Mouse (Mus musculus): ENCODE measurements at regions not wholly inside any gene's neighbourhood (a gene's known extent, or its start where the extent isn't known, plus 50 kb on each side); places are given as distances from the start of the nearest gene placed in this dataset.

DNA sequence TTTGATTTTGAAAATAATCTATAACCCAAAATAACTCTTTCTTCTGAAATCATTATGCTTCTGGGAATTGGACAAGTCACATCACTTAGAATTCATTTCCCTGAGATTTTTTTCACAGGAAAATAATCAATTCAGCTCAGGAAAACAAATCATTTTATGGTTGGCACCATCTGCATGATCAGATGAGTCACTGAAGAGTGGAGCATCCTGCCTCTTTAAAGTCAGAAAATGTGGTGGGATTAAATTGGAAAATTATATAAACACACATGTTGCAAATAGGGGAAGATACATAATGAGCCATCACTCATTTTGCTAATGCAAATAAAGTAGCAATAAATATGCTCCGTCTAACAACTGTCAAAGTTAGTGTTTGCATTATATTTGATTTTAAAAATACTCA is 93.6 kb upstream of the Tmeff2 start:
- DNase-seq (ENCODE audit: low spot score) (no peak), ATAC-seq (replicated peaks; ENCODE audit: low FRiP score, low TSS enrichment, low read depth) (no peak)
- no peaks in the 10 kb centered on the region for H3K27me3 ChIP-seq (replicated peaks; ENCODE audit: control insufficient read depth, insufficient read depth, low read length)
- H3K4me2 ChIP-seq (ENCODE audit: low read length): no peak overlapping the region
- H3K9me3 ChIP-seq (ENCODE audit: control insufficient read depth, low read length): no peaks in the 10 kb centered on the region
- H3K9ac ChIP-seq (ENCODE audit: low read length): no peak overlapping the region
- H3K36me3 ChIP-seq (ENCODE audit: control insufficient read depth, insufficient read depth, low read length): no peaks in the 10 kb centered on the region
- H3K4me1 ChIP-seq (replicated peaks; ENCODE audit: control insufficient read depth, insufficient read depth, low read length): no peaks in the 10 kb centered on the region
- WGBS: 64% methylated on average over 1 of the region's 1 CpGs
- no peak overlapping the region for H3K4me3 ChIP-seq (ENCODE audit: low read depth, low read length)
- H3K27ac ChIP-seq (ENCODE audit: low read depth): no peak overlapping the region

DNA sequence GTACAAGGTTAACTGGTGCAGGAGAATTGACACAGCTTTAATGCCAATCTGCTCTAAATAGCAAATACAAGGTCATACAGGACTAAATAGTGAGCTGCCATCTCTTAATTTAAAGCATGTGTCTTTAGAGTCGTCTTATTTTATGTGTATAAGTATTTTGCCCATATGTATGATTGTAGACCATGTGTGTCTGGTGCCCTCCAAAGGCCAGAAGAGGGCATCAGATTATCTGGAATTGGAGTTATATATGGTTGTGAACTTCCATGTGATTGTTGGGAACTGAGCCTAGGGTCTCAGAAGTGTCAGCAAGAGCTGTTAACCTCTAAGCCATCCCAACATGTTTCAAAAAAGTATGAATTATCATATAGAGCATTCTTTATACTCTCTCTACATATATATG is 68.8 kb upstream of the Tmeff2 start:
- Histone ChIP-seq H3K4me1 (replicated peaks; ENCODE audit: control insufficient read depth, insufficient read depth, low read length) (no peaks in the 10 kb centered on the region), H3K4me3 (ENCODE audit: low read depth, low read length) (no peak overlapping the region), H3K36me3 (ENCODE audit: control insufficient read depth, insufficient read depth, low read length) (no peaks in the 10 kb centered on the region), H3K9ac (ENCODE audit: low read length) (no peak overlapping the region), H3K4me2 (ENCODE audit: low read length) (no peak overlapping the region), H3K27me3 (replicated peaks; ENCODE audit: control insufficient read depth, insufficient read depth, low read length) (no peaks in the 10 kb centered on the region), H3K27ac (ENCODE audit: low read depth) (no peak overlapping the region), H3K9me3 (ENCODE audit: control insufficient read depth, low read length) (no peaks in the 10 kb centered on the region)
- no peak for DNase-seq (ENCODE audit: low spot score)
- ATAC-seq (replicated peaks; ENCODE audit: low FRiP score, low TSS enrichment, low read depth): no peak
- WGBS: 57% methylated on average over 1 of the region's 1 CpGs

DNA sequence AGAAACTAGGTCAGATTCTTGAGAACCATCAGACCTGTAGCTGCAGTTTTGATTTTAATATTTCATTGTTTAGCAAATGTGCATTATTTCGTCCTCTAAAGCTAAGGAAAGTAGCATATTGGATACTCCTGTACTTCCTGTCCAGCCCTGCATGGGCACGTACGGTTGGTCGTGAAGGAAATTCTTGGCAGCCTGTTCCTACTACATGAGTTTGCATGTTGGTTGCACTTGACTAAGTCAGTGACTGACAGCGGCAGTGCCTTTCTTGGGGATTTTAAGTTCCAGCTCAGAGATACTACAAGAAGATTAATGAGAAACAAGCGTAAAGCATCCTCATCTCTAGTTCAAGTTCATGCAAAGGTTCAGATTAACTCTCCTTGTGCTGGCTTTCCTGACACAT is 64.3 kb upstream of the Tmeff2 start:
- no peak for ATAC-seq (replicated peaks; ENCODE audit: low FRiP score, low TSS enrichment, low read depth)
- H3K4me1 ChIP-seq (replicated peaks; ENCODE audit: control insufficient read depth, insufficient read depth, low read length): no peaks in the 10 kb centered on the region
- H3K27me3 ChIP-seq (replicated peaks; ENCODE audit: control insufficient read depth, insufficient read depth, low read length): no peaks in the 10 kb centered on the region
- DNase-seq (ENCODE audit: low spot score): no peak
- H3K4me2 ChIP-seq (ENCODE audit: low read length): no peak overlapping the region
- no peak overlapping the region for H3K9ac ChIP-seq (ENCODE audit: low read length)
- H3K27ac ChIP-seq (ENCODE audit: low read depth): no peak overlapping the region
- 79% methylated on average over 6 of the region's 6 CpGs for WGBS
- no peaks in the 10 kb centered on the region for H3K9me3 ChIP-seq (ENCODE audit: control insufficient read depth, low read length)
- H3K36me3 ChIP-seq (ENCODE audit: control insufficient read depth, insufficient read depth, low read length): no peaks in the 10 kb centered on the region
- no peak overlapping the region for H3K4me3 ChIP-seq (ENCODE audit: low read depth, low read length)

DNA sequence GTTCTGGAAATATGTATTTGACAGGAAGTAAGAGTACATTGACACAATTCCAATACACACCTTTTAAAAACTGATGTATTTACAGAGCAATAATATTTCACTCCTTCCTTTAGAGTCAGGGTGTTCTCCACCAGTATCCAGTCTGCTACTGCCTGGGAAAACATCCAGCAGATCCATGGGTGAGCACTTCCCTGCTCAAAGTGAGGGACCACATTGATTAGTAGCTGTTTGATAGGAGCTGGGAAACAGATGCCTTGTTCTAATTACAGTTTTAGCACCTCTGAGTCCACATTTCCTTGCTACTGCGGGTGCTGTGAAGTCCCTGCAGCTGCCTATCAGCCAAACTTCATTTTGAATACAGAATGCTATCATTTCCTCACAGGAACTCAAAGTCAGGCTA is 53.3 kb upstream of the Tmeff2 start:
- Histone ChIP-seq H3K4me3 (ENCODE audit: low read depth, low read length) (no peak overlapping the region), H3K9me3 (ENCODE audit: control insufficient read depth, low read length) (no peaks in the 10 kb centered on the region), H3K9ac (ENCODE audit: low read length) (no peak overlapping the region), H3K27ac (ENCODE audit: low read depth) (no peak overlapping the region), H3K4me1 (replicated peaks; ENCODE audit: control insufficient read depth, insufficient read depth, low read length) (no peaks in the 10 kb centered on the region), H3K27me3 (replicated peaks; ENCODE audit: control insufficient read depth, insufficient read depth, low read length) (no peaks in the 10 kb centered on the region), H3K4me2 (ENCODE audit: low read length) (no peak overlapping the region), H3K36me3 (ENCODE audit: control insufficient read depth, insufficient read depth, low read length) (no peaks in the 10 kb centered on the region)
- DNase-seq (ENCODE audit: low spot score) (no peak), ATAC-seq (replicated peaks; ENCODE audit: low FRiP score, low TSS enrichment, low read depth) (no peak)
- WGBS: 80% methylated on average over 1 of the region's 1 CpGs

Measured in intestine, embryonic 14.5 days (tissue).